Mouse (Mus musculus) kidney, postnatal 14 days (tissue): ENCODE data around the gene Ppp2r3a.

Source experiments
- DNase-seq: peaks from one replicate; pipeline ENCODE4 v3.0.0; 2022; ENCODE audit warnings: mixed read lengths

The Ppp2r3a gene

GRCm38 (mm10) chr9:101073041-101073986 lies 178.3 kb downstream of the Ppp2r3a start:
- DNase-seq, result peak; percentile 100

- no peak for DNase-seq
Observed at GRCm38 (mm10) chr9:101072506-101072905, 179.1 kb downstream of the Ppp2r3a start.

- no peak for DNase-seq
Observed at GRCm38 (mm10) chr9:101069781-101070180, 181.8 kb downstream of the Ppp2r3a start.

GRCm38 (mm10) chr9:101065076-101065602 lies 186.5 kb downstream of the Ppp2r3a start:
- DNase-seq, result no peak

- no peak for DNase-seq
Observed at GRCm38 (mm10) chr9:101062253-101062780, 189.3 kb downstream of the Ppp2r3a start.

GRCm38 (mm10) chr9:101061035-101061434 lies 190.6 kb downstream of the Ppp2r3a start:
- no peak for DNase-seq

GRCm38 (mm10) chr9:101057156-101057555 lies 194.4 kb downstream of the Ppp2r3a start:
- no peak for DNase-seq
